Mouse (Mus musculus): ENCODE data around the gene Trim2.

Gene Trim2

GRCm38 (mm10) chr3:84253655-84254519 lies 52.8 kb downstream of the Trim2 start:
- DNase-seq: no peak

DNA sequence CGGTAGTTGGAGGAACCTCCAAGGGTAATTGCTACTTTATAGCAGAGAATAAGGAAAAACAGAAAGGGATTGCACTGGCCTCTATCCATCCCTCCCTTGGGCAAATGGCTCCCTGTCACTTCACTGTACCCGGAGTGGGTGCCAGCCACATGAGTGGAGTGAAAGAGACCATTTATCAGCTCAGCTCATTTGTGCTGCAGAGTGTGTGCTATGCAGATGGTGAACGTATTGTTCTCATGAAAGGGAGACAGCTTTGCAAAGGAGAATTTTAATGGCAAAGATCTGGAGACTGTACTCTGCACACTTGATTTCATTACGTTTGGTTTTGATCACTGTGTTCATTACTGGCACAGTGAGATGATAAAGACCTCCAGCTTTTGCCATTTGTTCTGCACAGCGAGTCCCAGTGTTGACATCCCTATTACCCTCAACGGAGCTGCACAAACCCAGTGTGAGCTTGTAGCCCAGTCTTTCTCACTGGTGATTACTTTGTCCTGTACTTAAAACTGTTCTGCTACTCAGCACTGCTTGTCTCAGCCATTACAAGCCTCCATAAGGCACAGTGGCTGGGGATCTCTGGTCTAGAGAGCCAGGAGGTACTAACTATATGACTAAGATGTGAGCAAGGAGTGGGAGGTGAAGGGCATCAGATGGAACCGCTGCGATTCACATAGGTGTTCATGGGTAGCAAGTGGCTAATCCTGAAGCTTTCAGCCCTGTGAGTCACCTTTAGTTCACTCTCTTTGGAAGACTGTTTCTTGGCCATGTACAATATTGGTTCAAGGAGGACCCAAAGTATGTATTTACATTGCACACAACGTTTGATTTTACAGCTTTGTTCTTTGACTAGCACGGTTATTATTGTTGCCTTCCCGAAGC lies 53.7 kb downstream of the Trim2 start:
- no peak for DNase-seq

GRCm38 (mm10) chr3:84251721-84252120 lies 55.0 kb downstream of the Trim2 start:
- DNase-seq: no peak

DNA sequence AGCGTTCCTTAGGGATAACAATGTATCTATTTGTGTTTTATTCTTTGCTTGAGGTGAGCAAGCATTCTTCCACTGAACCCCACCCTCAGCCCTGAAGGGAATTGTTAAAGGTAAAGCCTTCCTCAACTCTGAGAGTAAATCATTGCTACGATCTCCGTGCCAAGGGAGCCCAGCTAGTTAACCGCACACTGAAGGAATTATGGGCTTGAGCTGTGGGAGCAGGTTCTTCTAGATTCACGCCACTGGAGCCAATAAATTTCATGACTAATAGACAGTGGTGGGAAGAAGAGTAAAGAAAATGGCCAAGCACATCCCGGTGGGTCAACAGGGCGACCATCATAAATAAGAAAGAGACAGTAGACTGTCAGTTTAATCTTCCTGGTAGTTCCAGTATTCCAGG lies 56.4 kb downstream of the Trim2 start:
- no peak for DNase-seq

- no peak for DNase-seq
These were observed 58.9 kb downstream of the Trim2 start for GRCm38 (mm10) chr3:84247789-84248188.

DNA sequence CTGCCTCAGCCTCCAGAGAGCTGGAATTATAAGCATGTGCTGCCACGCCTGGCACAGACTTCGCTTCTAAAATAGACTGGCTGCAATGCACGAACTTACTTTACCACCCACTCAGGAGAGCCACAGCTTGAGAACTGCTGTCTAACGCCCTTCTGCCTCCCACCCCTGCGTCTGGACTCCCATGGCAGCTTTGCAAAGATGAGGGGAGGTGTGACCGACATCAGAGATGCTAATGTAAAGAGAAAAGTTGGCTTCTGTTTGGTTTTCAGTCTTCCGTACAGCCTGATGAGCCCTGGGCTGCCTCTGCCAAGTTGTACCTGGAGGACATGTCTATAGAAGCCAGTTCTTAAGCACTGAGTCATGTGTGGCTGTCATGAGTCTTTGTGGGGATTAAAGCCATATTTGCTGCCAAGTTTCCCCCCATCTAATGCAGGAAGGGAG lies 60.2 kb downstream of the Trim2 start:
- DNase-seq: no peak

DNA sequence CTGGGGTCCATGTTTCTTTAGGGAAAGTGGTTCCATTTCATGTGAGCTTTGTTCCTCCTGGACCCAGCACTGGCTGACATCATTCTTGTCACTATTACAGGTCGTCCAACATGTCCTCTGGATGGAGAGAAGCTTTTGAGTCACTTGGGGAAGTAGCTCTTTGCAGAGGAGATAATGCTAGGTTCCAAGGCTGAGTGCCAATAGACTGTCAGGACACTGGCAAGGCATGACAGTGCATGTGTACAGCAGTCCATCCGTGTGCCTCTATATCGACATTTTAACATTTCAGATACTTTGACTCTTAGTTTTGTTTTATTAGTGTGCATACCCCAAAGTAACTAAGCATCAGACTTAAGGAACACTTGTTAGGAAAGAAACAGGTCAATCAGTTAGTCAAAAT lies 63.6 kb downstream of the Trim2 start:
- DNase-seq: no peak

- peak; percentile 80 to 81 for DNase-seq
These were observed 64.2 kb downstream of the Trim2 start for GRCm38 (mm10) chr3:84242497-84242896.

GRCm38 (mm10) chr3:84241098-84241497 lies 65.6 kb downstream of the Trim2 start:
- no peak for DNase-seq

DNA sequence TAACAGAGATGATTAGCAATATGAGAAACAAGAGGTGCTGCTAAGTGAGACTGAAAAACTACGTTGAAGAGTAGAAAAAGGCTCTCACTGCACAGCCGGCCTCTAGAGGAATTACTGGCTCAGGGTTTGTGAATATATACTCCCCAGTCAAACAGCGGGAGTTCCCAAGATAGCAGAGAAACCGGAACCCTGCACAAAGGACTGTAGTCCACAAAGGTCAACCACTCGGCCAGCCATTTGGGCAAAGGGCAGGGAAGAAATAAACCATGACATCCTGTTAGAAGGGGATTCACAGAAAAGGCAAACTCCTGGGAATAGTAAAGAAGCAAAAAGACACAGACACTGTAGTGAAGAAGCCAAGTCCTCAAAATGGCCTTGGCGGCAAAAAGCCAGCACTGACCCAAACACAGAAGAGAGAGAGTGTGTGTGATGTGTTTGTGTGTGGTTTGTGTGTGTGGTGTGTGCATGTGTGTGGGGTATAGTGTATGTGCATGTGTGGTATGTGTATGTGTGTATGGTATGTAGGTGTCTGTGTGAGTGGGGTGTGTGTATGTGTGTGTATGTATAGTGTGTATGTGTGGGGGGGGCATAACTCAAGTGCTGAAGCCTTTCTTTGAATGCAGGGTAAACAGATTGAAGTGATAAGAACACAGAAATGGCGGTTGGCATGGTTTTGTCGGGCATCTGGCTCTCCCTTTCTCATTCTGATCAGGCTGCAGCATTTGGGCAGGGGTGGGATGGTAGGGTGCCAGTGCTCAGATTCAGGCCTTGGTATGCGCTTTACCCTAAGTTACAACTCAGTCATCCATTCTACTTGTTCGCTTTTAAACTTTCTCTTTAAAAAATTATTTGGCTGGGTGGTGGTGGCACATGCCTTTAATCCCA lies 71.0 kb downstream of the Trim2 start:
- DNase-seq: no peak

GRCm38 (mm10) chr3:84234562-84234961 lies 72.1 kb downstream of the Trim2 start:
- DNase-seq: no peak

DNA sequence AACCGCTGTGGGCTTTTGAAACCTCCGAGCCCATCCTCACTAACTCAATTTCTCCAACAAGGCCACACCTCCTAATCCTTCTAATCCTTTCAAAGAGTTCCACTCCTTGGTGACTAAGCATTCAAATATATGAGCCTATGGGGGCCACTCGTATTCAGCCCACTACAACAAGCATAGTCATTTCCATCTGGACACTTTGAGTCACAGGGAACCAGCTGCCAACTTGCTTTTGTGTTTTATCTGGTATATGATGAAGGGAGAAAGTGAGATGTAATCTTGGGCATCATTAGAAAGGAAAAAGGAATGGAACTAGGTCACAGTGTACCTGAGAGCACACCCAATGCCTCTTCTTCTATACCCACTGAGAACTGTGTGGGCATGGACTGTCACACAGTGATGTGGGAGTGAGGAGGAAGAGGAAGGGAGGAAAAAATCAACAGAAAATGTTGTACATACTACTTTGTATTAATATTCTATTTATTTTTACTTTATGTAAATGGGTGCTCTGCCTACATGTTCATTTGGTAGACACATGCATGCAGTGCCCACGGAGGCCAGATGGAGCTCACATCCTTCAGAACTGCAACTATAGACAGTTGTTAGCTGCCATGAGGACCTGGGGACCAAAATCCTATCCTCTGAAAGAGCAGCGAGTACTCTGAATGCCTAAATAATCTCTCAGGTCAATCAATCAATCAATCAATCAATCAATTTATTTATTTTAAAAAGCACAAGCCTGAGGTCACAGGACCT lies 72.8 kb downstream of the Trim2 start:
- no peak for DNase-seq

- DNase-seq: no peak
These were observed 74.4 kb downstream of the Trim2 start for GRCm38 (mm10) chr3:84232312-84232711.

DNA sequence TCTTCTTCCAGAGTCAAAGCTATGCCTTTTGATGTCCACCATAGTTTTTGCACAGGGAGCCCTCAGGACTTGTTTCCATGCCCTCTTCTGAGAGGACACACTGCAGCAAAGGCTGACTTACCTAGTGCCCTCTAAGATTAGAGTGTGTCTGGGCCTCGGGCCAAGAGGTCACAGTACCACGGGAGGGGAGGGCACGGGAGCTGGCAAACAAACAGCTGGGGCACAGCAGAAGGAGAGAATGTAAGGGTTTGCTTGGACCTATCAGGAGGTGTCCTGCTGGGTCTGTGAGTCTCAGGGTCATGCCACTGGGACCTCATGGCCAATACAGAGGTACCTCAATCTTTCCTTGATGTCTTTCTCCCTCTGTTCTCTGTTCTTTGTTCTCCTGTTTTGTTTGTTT lies 75.7 kb downstream of the Trim2 start:
- DNase-seq: peak in 1 of 2 experiments; percentile 21

- peak; percentile 68 to 70 for DNase-seq
These were observed 77.8 kb downstream of the Trim2 start for GRCm38 (mm10) chr3:84228911-84229310.

DNA sequence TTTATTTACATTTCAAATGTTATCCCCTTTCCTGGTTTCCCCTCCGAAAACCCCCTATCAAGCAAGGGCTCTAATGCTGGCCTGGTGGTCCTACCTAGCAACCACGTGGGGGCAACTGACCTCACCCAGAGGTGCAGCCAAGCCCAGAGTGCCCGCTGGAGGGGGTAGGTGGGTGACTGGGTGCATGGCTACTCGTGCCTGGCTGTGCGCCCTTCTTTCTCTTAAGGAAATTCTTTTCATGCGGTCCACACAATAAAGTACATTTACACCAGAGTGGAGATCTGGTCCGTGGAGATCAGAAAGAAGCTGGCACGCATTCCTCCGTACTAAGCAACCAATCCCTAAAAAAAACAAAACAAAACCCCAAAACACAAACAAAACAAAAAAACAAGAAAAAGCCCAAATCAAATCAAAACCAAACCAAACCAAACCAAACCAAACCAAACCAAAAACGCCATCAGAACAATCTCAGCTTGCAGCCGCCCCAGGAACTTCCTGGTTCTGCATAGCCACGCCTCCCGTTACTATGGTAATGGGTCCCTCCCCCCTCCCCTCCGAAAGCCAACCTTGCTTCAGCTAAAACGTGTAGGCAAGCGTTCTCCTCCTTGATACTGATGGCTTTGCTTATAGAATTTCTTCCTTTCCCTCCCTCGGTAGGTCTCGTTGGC lies 78.3 kb downstream of the Trim2 start:
- DNase-seq: peak; percentile 73 to 79

DNA sequence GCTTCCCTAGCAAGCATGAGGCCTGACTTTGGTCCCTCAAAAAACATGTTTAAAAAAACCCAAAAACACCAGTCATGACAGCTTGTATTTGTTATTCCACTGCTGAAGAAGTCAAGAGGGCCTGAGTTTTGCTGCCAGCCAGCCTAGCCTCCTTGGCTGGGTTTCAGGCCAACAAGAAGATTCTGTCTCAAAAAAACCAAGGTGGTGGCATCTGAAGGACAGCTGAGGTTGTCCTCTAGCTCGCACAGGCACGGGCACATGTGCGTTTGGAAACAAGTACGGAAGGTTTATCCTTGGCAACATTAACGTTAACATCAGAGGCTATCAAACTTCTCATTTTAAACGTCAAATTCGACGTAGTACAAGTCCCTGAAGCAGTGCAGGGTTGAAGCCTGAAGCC lies 79.0 kb downstream of the Trim2 start:
- peak in 1 of 2 experiments; percentile 19 for DNase-seq

DNA sequence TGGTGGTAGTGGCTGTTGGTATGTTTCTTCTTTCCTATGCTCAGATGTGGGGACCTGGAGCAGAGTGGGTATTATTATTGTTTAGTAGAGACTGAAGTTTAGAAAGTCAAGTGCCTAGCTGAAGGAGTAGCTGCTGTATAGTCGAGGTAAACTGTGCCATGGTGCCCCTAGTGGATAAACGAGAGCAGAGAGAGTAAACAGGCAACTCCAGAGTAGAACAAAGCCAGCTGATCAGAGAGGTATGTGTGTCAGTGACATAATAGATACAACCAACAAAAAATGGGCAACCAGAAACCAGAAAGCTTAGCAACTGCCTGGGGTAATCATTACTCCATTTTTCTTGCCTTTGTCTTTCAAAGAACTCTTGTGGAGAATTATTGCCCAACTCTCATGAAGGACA lies 81.7 kb downstream of the Trim2 start:
- DNase-seq: no peak

GRCm38 (mm10) chr3:84220748-84221147 lies 85.9 kb downstream of the Trim2 start:
- DNase-seq: peak; percentile 81 to 85

DNA sequence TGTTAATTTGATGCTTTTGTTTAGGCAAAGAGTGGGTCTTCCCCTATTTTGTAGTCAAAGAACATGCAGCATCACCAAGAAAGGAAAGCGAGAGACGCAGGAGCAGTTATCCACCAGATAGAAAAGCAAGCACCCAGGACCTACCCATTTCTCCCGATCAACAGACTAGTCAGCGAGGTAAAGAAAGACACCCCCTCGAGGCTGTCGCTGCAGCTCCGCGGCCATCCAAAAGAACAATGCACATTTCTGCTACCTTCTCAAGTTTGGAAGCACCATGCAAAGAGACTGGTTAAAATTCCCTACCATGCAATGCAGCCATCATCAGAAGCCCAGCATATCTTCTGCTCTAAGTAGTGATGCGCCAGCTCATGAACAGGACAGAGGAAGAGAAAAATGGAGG lies 86.4 kb downstream of the Trim2 start:
- peak; percentile 34 to 59 for DNase-seq

DNA sequence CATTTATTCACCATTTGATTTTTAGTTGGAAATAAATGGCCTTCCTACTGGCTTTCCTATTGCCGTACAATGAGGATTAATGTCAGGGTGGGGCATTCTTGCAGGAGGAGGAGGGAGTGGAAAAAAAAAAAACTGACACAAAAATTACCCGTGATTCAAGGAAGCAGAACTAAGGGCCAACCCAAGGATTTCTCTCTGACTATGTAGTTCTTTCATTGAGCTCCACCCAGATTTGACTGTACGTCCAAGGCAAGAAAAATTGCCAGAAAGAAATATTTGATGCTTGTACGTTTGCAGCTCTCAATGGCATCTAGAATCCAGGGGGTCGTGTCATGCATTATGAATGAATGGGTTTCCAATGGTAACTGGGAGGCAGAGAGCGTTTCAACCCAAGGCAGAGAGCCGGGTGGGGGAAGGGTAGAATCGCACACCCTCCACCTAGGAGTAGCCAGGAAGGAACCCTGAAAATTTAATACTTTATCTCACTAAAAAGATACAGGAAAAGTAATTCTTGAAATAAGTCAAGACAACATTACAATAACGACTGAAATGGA lies 86.9 kb downstream of the Trim2 start:
- DNase-seq: peak; percentile 75 to 77

All from cerebellum, postnatal 14 days (tissue).